Mouse (Mus musculus) ES-Bruce4 (cell line): Measurements from ENCODE around the gene Nol4l.

Experiments
- CTCF ChIP-seq: IDR thresholded peaks from one replicate; pipeline ENCODE4 v1.8.1; 2011; ENCODE audit warnings: low read depth, low read length
- EP300 ChIP-seq: IDR thresholded peaks from 2 replicates; pipeline ENCODE4 v1.6.1; 2011; ENCODE audit warnings: low read depth, low read length; ENCODE audit not compliant: insufficient read depth
- POLR2A ChIP-seq: IDR thresholded peaks from one replicate; pipeline ENCODE4 v1.8.1; 2011; ENCODE audit warnings: low read length; ENCODE audit not compliant: insufficient read depth

GRCm38 (mm10) chr2:153408971-153409370, 120.8 kb downstream of the Nol4l start:
- TF ChIP-seq CTCF, result no peak
- no peak for TF ChIP-seq POLR2A
- TF ChIP-seq EP300, result no peak
